Mouse (Mus musculus) G1E (cell line): ENCODE measurements around the gene Mob2.

ENCODE experiments used
- CTCF ChIP-seq: IDR thresholded peaks from 2 replicates; pipeline ENCODE4 v1.5.1; 2012; ENCODE audit warnings: low read depth, low read length, inconsistent platforms, mixed read lengths
- GATA1 ChIP-seq: IDR thresholded peaks from 2 replicates; pipeline ENCODE4 v1.6.1; 2012; ENCODE audit warnings: borderline replicate concordance, low read length, inconsistent platforms, mixed read lengths
- POLR2AphosphoS5 ChIP-seq: IDR thresholded peaks from 2 replicates; pipeline ENCODE4 v1.6.1; 2012; ENCODE audit warnings: low read depth, low read length, inconsistent platforms; ENCODE audit not compliant: insufficient replicate concordance
- TAL1 ChIP-seq: conservative IDR thresholded peaks from 2 replicates; pipeline ENCODE4 v1.6.1; 2012; ENCODE audit warnings: low read depth, low read length, inconsistent platforms, mixed read lengths

DNA sequence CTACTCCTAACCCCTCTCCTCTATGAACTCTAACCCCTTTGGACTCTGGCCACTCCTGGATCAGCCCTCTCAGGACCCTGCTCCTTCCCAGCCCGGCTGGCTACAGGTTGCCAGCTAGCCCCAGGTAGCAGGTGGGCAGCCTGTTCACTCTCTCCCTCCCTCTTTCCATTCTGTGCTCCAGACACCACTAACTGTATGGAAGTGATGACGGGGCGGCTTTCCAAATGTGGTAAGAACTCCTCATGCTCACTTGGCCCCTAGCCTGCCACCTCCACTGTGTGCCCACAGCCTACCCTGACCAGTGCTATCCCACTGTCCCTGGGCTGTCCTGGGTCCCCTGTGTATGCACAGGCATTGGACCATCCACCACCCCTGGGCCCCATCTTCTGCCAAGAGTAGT lies 60.2 kb downstream of the Mob2 start:
- no peak for TF ChIP-seq CTCF
- no peak for TF ChIP-seq GATA1
- no peak for TF ChIP-seq POLR2AphosphoS5
- TF ChIP-seq TAL1 = no peak
